Mouse (Mus musculus): Measurements from ENCODE around the gene Palm. TPM values are rescaled to one million over a fixed set of nuclear protein-coding genes. Genes with fewer than 3 reads are reported as not detected.

The Palm gene
- total RNA-seq, 2 experiments from 2014 or later, result 42.1 to 50.8 TPM

GRCm38 (mm10) chr10:79853860-79854795 lies 60.8 kb downstream of the Palm start, which contains the start of gene Ptbp1:
Gene Ptbp1 (plus strand): TSS chr10:79854427.
- DNase-seq (ENCODE audit: low spot score in 2 of 2), result peak; percentile 98 to 100

DNA sequence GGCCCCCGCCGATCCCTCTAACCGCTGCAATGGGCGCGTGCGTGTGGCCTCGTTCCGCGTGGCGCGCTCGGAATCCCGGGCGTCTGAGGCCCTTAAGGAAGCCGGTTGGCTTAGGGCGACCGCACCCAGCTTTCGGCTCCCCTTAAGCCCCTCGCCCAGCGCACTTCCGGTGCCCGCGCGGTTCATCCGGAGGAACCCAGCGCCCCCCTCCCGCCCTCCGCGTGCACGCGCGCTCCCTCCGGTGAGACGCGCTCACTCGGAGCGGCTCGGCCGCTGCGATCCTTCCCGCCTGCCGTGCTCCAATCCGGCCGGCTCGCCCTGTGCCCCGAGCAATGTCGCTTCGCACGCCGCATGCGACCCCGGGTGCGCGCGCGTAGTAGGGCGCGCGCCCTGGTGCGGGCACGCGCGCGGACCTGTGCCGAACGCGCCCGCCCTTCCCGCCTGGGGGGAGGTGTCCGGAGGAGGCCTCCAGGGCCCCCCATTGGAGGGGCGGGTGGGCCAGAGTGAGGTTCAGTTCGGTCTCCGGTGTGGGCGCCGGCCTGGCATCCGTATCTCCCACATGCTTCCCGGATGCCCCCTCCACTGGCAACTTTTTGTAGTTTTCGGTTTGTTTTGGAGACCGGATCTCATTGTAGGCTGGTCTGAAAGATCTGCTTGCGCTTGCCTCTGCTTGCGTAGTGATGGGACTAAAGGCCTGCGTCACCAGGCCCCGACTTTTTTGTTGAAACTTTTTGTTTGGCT lies 61.6 kb downstream of the Palm start:
- DNase-seq (ENCODE audit: low spot score in 2 of 2), result peak in 1 of 2 experiments; percentile 76

DNA sequence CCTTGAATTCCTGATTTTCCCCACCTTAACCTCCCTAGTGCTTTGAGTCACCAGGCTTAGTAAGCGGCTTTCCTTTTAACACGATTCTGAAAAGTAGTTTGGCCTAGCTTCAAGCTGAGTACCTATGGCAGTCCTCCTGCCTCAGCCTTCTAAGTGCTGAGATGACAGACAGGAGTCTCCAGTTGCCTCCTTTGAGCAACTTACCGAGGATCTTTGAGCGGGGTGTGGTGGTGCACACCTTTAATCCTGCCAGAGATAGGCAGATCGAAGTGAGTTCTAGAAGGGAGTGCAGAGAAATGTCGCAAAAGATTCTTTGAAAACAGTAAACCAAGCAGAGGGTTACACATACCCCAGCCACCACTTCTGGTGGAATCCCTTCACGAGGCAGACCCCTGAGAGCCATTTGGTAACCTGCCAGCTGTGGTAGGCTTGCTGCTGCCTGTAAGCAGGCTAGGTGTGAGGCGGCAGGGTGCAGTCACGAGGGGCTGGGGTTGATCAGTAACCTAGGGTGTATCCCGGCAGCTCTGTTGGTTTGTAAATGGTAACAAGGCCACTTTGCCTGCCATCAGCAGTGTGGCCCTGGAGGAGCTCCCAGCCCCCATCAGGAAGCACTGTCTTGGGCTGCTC lies 62.3 kb downstream of the Palm start:
- DNase-seq (ENCODE audit: low spot score in 2 of 2), result no peak

- DNase-seq (ENCODE audit: low spot score in 2 of 2), result no peak
Measured at GRCm38 (mm10) chr10:79856280-79856679, 62.9 kb downstream of the Palm start.

GRCm38 (mm10) chr10:79856704-79857451 lies 63.5 kb downstream of the Palm start:
- no peak for DNase-seq (ENCODE audit: low spot score in 2 of 2)

GRCm38 (mm10) chr10:79857452-79857811 lies 64.1 kb downstream of the Palm start:
- DNase-seq (ENCODE audit: low spot score in 2 of 2), result peak in 1 of 2 experiments; percentile 67

DNA sequence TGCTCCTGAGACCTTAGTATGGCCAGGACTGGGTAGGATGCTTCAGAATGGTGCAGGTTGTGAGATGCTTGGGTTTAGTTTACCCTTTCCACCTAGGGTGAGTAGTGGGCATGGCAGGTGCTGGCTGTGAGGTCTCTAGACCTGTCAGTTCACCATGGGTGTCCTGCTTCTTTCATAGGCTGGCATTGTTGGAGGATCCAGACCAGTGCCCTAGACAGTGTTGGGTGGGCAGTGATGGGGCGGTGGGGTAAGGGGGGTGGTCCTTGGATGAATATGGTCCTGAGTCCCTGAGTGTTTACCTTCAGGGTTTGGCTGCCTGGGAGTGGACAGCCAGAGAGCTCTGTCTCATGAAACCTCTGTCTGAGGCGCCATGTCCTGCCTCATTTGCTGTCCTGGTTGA lies 64.5 kb downstream of the Palm start:
- no peak for DNase-seq (ENCODE audit: low spot score in 2 of 2)

- DNase-seq (ENCODE audit: low spot score in 2 of 2), result peak; percentile 50 to 78
Measured at GRCm38 (mm10) chr10:79858416-79859074, 65.2 kb downstream of the Palm start.

DNA sequence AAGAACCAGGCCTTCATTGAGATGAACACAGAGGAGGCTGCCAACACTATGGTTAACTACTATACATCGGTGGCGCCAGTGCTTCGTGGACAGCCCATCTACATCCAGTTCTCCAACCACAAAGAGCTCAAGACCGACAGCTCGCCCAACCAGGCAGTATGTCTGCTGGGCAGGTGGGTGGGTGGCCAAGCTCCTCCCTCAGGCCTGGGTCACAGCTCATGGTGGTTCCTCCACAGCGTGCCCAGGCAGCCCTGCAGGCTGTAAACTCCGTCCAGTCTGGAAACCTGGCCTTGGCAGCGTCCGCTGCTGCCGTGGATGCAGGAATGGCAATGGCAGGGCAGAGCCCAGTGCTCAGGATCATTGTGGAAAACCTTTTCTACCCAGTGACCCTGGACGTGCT lies 65.7 kb downstream of the Palm start:
- no peak for DNase-seq (ENCODE audit: low spot score in 2 of 2)

GRCm38 (mm10) chr10:79860079-79860911 lies 66.9 kb downstream of the Palm start:
- DNase-seq (ENCODE audit: low spot score in 2 of 2), result no peak

GRCm38 (mm10) chr10:79861230-79862048 lies 68.1 kb downstream of the Palm start:
- DNase-seq (ENCODE audit: low spot score in 2 of 2), result no peak

DNA sequence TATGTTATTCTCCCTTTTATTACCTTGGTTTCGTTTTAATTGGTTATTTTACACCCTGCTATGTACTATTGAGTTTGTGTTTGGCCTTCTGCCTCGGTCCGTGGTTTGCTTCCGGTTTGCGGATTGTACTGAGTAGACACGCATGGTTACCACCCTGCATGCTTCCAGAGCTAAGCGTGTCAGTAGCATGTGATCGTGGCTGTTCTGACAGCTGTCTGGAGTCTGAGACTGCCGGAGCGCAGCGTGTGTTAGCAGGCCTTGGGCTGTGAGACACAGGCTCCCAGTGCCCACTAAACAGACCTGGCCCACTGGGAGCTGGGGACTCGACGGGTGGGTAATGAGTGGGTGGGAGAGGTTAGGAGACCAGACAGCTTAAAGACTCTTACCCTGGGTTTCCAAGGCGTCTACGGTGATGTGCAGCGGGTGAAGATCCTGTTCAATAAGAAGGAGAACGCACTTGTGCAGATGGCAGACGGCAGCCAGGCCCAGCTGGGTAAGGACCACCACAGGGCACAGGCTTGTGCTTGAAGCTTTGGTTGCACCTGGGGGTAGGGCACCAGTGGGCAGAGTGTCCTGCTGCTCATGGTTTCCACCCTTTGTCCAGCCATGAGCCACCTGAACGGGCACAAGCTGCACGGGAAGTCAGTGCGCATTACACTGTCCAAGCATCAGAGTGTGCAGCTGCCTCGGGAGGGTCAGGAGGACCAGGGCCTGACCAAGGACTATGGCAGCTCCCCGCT lies 68.8 kb downstream of the Palm start:
- no peak for DNase-seq (ENCODE audit: low spot score in 2 of 2)

DNA sequence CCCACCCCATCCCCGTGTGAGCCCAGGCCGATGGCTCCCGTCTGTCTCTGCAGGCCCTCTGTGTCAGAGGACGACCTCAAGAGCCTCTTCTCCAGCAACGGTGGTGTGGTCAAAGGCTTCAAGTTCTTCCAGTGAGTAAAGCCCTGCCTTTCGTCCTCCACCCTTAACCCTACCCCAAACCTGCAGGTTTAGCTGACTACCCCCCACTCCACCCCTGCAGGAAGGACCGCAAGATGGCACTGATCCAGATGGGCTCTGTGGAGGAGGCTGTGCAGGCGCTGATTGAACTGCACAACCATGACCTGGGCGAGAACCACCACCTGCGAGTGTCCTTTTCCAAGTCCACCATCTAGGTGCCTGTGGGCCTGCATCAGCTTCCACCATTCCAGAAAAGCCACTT lies 69.6 kb downstream of the Palm start:
- no peak for DNase-seq (ENCODE audit: low spot score in 2 of 2)

GRCm38 (mm10) chr10:79864351-79865188 lies 71.2 kb downstream of the Palm start:
- DNase-seq (ENCODE audit: low spot score in 2 of 2), result no peak

DNA sequence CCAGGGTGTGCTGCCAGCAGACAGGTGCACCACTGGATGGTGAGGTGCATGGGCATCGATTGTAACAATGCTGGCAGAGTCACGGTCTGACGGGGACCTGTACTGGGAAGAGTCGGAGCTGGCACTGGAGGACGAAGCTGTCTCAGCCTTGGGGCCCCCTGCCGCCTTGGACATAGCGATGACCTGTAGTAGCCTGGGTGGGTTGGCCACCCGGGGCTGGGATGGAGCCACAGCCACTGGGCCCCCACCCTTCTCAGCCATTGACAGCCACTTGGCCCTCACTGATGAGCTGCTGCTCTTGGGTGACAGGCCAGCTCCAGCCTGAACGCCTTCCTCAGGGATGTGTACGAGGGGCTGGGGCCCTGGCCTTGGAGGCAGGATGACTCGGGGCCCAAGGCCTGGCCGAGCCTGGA lies 71.8 kb downstream of the Palm start:
- DNase-seq (ENCODE audit: low spot score in 2 of 2), result no peak

DNA sequence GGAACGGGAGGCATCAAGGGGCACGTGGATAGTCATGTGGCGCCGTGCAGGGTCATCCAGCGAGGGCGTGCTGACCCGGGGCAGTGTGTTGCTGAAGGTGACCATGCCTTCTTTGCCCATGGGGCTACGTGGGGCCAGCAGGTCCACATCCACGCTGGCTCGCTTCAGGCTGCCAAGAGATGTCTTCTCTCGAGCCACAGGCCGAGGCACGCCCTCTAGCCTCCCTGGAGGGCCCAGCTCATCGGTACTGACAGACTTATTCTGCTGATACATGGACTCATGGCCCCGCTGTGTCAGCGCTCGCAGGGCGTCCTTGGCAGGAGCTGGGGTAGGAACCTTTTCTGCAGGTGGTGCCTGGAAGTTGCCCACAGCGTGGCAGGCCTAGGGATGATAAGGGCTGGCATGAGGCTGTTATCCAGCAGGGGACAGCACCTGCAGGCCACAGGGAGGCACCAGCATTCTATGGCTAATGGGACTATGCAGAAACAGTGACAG lies 72.5 kb downstream of the Palm start:
- DNase-seq (ENCODE audit: low spot score in 2 of 2), result no peak

- no peak for DNase-seq (ENCODE audit: low spot score in 2 of 2)
Measured at GRCm38 (mm10) chr10:79866601-79867000, 73.2 kb downstream of the Palm start.
